Mouse (Mus musculus) ES-Bruce4 (cell line): ENCODE results near the gene Mrpl20. TPM values are rescaled to one million over a fixed set of nuclear protein-coding genes. Genes with fewer than 3 reads are reported as not detected.

ENCODE experiments used
- H3K27ac ChIP-seq: 2 replicates; pipeline ENCODE4 v1.5.1; 2012; ENCODE audit warnings: low read length, inconsistent platforms; ENCODE audit not compliant: insufficient read depth
- H3K27me3 ChIP-seq: 2 replicates; pipeline ENCODE4 v1.6.1; 2012; ENCODE audit warnings: mild to moderate bottlenecking, low read length, inconsistent platforms; ENCODE audit not compliant: control insufficient read depth, poor library complexity, insufficient read depth, severe bottlenecking
- H3K36me3 ChIP-seq: 2 replicates; pipeline ENCODE4 v1.6.1; 2012; ENCODE audit warnings: inconsistent platforms, mild to moderate bottlenecking, low read length, moderate library complexity; ENCODE audit not compliant: control insufficient read depth, poor library complexity, insufficient read depth, severe bottlenecking
- H3K4me1 ChIP-seq: one replicate; pipeline ENCODE4 v1.8.1; 2011; ENCODE audit warnings: low read length; ENCODE audit not compliant: control insufficient read depth, insufficient read depth
- H3K4me3 ChIP-seq: 2 replicates; pipeline ENCODE4 v1.5.1; 2011; ENCODE audit warnings: low read depth, mild to moderate bottlenecking, low read length
- H3K9ac ChIP-seq: 2 replicates; pipeline ENCODE4 v1.6.1; 2012; ENCODE audit warnings: low read depth, mild to moderate bottlenecking, inconsistent platforms; ENCODE audit not compliant: poor library complexity, severe bottlenecking
- H3K9me3 ChIP-seq: replicated peaks from 2 replicates; pipeline ENCODE4 v1.6.1; 2012; ENCODE audit warnings: mild to moderate bottlenecking, low read length, inconsistent platforms; ENCODE audit not compliant: control insufficient read depth, poor library complexity, insufficient read depth, severe bottlenecking
- CTCF ChIP-seq: IDR thresholded peaks from one replicate; pipeline ENCODE4 v1.8.1; 2011; ENCODE audit warnings: low read depth, low read length
- EP300 ChIP-seq: IDR thresholded peaks from 2 replicates; pipeline ENCODE4 v1.6.1; 2011; ENCODE audit warnings: low read depth, low read length; ENCODE audit not compliant: insufficient read depth
- POLR2A ChIP-seq: IDR thresholded peaks from one replicate; pipeline ENCODE4 v1.8.1; 2011; ENCODE audit warnings: low read length; ENCODE audit not compliant: insufficient read depth
- polyA plus RNA-seq: library from polyadenylated mRNA; stranded (reverse); fragments of >200 nt; gene quantifications from 2 replicates; pipeline ENCODE4 v1.2.4, GENCODE M21; 2011; ENCODE audit warnings: low read depth; ENCODE audit not compliant: missing spikeins, insufficient read depth, insufficient read length

The Mrpl20 gene
- polyA plus RNA-seq, 1 experiment: 82.8 TPM

DNA sequence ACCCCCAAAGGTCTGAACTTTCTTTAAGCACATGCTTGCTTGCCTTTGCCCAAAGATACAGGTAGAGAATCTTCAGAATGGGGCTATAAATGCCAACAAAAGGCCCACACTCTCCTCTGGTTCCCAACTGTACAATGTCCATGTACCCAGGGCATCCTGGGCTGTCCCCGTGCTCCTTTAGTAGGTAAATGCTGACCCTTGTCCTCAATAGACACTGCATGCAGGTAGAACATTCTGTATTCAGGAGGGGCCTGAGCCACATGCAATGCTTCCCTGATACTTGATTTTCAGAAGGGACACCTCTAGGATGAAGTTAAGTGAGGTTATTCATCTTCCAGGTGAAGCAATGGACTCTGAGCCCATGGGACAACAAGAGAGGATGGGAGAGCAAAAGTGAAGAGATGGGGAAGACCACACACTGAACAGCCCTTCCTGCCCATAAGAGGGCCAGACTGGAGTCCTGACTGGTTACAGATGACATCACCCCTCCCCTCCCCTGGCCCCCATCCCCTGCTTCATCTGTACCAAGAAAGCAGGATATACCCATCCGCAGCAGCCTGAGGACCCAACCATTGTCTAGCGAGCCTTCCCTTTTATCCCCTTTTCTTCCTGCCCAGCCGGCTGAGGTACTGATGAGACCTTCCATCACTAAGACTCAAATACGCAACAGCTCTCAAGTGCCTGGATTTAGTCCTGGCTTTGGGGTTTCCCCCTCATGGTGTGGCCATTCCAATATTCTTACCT, 29.2 kb upstream of the Mrpl20 start:
- H3K9ac ChIP-seq: no peak overlapping the region
- peaks cover 7% of the 10 kb centered on the region for H3K4me1 ChIP-seq
- no peaks in the 10 kb centered on the region for H3K36me3 ChIP-seq
- TF ChIP-seq EP300 (no peak), POLR2A (no peak), CTCF (no peak)
- H3K27me3 ChIP-seq: no peaks in the 10 kb centered on the region
- no peak overlapping the region for H3K27ac ChIP-seq
- no peaks in the 10 kb centered on the region for H3K9me3 ChIP-seq
- H3K4me3 ChIP-seq: no peak overlapping the region

DNA sequence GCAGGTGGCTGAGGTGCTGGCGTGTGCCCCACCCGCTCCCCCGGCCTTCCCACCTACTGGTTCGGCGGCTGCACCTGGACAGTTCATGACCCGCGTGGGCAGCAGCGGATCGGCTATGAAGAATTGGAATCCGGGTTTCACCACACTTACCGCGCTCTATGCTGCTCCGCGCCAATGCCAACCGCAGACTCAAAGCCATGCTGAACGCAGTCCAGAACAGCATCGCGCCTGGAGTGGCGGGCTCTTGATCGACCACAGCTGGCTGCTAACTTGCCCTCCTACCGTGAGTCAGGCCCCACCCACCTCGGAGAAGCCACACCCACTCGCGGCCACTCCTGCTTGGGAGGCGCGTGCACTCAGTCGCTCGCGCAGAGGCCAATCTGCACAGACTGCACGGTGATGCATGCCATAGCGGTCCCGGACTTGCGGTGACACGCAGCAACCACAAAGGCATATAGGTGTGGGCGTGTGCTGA, 28.4 kb upstream of the Mrpl20 start, which contains the start of gene Vwa1:
Gene Vwa1 (minus strand): TSS at position 419 of the 475 bp plus-strand sequence.
- H3K27ac ChIP-seq: no peak within 1 kb of the TSS
- H3K36me3 ChIP-seq: no peaks in the 10 kb centered on the region
- peak within 1 kb of the TSS; percentile 43 for H3K4me3 ChIP-seq
- no peaks in the 10 kb centered on the region for H3K27me3 ChIP-seq
- H3K4me1 ChIP-seq: peaks cover 7% of the 10 kb centered on the region
- TF ChIP-seq POLR2A: no peak
- TF ChIP-seq EP300: 0 out of 2 replicates have a peak, but pooled peaks have one; percentile 16
- no peak for TF ChIP-seq CTCF
- no peak within 1 kb of the TSS for H3K9ac ChIP-seq
- no peaks in the 10 kb centered on the region for H3K9me3 ChIP-seq

DNA sequence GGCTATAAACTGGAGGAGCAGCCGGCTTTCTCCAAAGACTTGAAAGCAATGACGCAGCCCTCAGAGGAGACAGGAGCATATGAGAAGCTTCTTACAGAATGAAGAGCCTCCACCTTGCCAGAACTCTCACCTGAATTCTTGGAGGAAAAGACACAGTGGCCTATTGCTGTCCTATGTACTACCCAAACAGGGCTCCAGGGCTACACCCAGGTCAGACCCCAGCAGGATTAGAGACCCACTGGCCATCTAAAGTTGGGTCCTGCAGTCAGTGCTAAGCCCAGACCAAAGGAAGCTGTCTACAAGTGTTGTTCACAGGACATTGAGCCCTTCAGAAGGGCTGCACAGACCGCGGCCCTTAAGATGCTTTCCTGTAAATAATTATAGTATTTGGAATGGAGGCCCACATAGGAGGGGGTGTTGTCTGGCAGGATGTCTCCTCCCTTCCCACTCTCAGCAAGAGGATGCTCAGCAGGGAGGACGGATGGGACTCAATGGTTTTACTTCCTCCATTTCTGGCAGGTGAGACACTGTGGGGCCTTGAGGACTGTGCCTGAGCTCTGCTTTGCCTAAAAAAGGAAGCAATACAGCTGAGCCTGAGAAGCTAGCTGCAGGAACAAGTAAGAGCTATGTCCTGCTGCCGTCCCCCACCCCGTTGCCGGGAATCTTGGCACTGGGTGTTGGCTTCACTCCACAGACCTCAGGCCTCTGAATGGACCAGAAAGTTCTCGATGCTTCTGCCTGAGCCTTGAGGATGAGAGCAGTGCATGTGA, 27.5 kb upstream of the Mrpl20 start:
- Histone ChIP-seq H3K9me3 (no peaks in the 10 kb centered on the region), H3K4me1 (peaks cover 7% of the 10 kb centered on the region), H3K9ac (no peak overlapping the region), H3K27ac (no peak overlapping the region), H3K4me3 (no peak overlapping the region), H3K27me3 (no peaks in the 10 kb centered on the region), H3K36me3 (no peaks in the 10 kb centered on the region)
- TF ChIP-seq CTCF (no peak), EP300 (no peak), POLR2A (no peak)

DNA sequence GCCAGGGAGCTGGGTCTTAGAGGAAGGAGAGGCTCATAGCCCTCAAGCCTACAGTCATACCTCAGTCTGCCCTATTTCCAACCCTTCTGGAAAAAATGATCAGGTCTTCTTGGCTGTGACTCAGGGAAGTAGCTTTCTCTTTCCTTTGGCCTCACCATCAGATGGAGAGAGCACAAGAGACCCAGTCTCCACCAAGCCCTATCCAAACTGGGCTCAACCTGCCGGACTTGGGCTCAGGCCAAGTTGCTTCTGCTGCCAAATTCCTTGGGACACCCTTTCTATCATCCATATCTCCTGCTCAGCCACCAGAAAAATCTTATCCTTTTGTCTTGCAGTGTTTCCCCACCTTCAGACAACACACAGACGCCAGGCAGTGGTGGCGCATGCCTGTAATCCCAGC, 26.8 kb upstream of the Mrpl20 start:
- no peak for TF ChIP-seq CTCF
- no peak for TF ChIP-seq EP300
- no peak for TF ChIP-seq POLR2A
- no peak overlapping the region for H3K4me3 ChIP-seq
- no peaks in the 10 kb centered on the region for H3K27me3 ChIP-seq
- H3K9me3 ChIP-seq: no peaks in the 10 kb centered on the region
- no peak overlapping the region for H3K27ac ChIP-seq
- no peaks in the 10 kb centered on the region for H3K36me3 ChIP-seq
- peaks cover 7% of the 10 kb centered on the region for H3K4me1 ChIP-seq
- no peak overlapping the region for H3K9ac ChIP-seq

DNA sequence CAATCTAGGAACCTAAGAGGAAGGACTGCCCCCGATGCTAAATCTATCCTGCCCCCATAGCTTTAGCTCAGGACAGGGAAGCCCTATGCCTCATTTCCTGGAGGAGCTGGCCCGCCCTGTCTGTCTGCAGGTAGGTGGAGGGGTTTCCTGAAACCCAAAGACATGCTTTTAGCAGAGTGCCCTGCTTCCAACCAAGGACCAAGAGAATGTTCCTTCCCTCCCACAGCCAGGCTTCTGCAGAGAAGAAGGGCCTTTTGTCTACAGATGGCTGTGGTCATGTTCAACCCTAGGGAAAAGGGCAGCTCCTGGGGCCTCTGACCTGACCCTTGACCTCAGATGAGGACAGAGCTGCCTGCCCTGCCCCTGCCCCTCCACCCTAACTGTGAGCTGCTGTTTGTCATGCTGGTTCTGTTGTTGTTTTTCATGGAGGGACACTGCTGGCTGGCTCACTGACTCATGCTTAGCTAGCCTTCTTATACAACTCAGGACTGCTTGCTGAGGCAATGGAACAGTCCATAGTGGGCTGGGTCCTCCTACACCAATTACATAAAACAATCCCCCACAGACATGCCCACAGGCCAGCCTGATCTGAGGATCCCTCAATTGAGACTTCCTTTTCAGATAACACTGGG, 25.9 kb upstream of the Mrpl20 start:
- Histone ChIP-seq H3K27me3 (no peaks in the 10 kb centered on the region), H3K4me1 (peaks cover 7% of the 10 kb centered on the region), H3K27ac (no peak overlapping the region), H3K36me3 (no peaks in the 10 kb centered on the region), H3K4me3 (no peak overlapping the region), H3K9me3 (no peaks in the 10 kb centered on the region), H3K9ac (no peak overlapping the region)
- no peak for TF ChIP-seq POLR2A
- no peak for TF ChIP-seq CTCF
- no peak for TF ChIP-seq EP300
